Mouse (Mus musculus) hindbrain, embryonic 16.5 days (tissue): ENCODE measurements around the gene H2-DMa. TPM values are rescaled to one million over a fixed set of nuclear protein-coding genes. Genes with fewer than 3 reads are reported as not detected.

Source experiments
- ATAC-seq: fragments of 200-750 bp; cut with Nextera tagmentation; 2 replicates; pipeline ENCODE4 v1.8.0; 2017; ENCODE audit warnings: moderate TSS enrichment, moderate library complexity
- H3K27ac ChIP-seq: fragments of 300-500 bp; sonication (generic); 2 replicates; pipeline ENCODE4 v1.5.1; 2014; ENCODE audit warnings: low read depth, mild to moderate bottlenecking, control low read depth, low read length, moderate library complexity
- H3K27me3 ChIP-seq: fragments of 300-500 bp; sonication (generic); replicated peaks from 2 replicates; pipeline ENCODE4 v1.6.1; 2014; ENCODE audit warnings: low read length; ENCODE audit not compliant: control insufficient read depth, insufficient read depth
- H3K36me3 ChIP-seq: fragments of 300-500 bp; sonication (generic); 2 replicates; pipeline ENCODE4 v1.6.1; 2014; ENCODE audit warnings: mild to moderate bottlenecking, low read length, moderate library complexity, mixed read lengths; ENCODE audit not compliant: control insufficient read depth, insufficient read depth
- H3K4me1 ChIP-seq: fragments of 300-500 bp; sonication (generic); 2 replicates; pipeline ENCODE4 v1.6.1; 2014; ENCODE audit warnings: low read depth, low read length; ENCODE audit not compliant: control insufficient read depth, insufficient read depth
- H3K4me2 ChIP-seq: fragments of 300-500 bp; sonication (generic); 2 replicates; pipeline ENCODE4 v1.6.1; 2014; ENCODE audit warnings: mild to moderate bottlenecking, low read length, control low read depth, moderate library complexity
- H3K4me3 ChIP-seq: fragments of 300-500 bp; sonication (generic); 2 replicates; pipeline ENCODE4 v1.5.1; 2014; ENCODE audit warnings: mild to moderate bottlenecking, low read length, control low read depth, moderate library complexity
- H3K9ac ChIP-seq: fragments of 300-500 bp; sonication (generic); 2 replicates; pipeline ENCODE4 v1.6.1; 2014; ENCODE audit warnings: low read depth, mild to moderate bottlenecking, control low read depth, low read length, moderate library complexity
- H3K9me3 ChIP-seq: fragments of 300-500 bp; sonication (generic); 2 replicates; pipeline ENCODE4 v1.6.1; 2014; ENCODE audit warnings: mild to moderate bottlenecking, low read length, moderate library complexity; ENCODE audit not compliant: control insufficient read depth
- WGBS: fragments of 180-500 bp; shearing (Covaris S2); extraction: QIAGEN DNeasy Blood & Tissue Kit; methylation state at CpG from one replicate; pipeline ENCODE4 v1.1.7; 2014; 5-methylcytosine and 5-hydroxymethylcytosine counted together
- polyA plus RNA-seq: library from polyadenylated mRNA; unstranded; fragments of >200 nt; fragmentation: Nextera tagmentation; extraction: Ambion mirVana; gene quantifications from 2 replicates; pipeline ENCODE4 v1.2.1, GENCODE M21; 2015

The H2-DMa gene
- polyA plus RNA-seq, 1 experiment from 2014 or later: 20.9 TPM

DNA sequence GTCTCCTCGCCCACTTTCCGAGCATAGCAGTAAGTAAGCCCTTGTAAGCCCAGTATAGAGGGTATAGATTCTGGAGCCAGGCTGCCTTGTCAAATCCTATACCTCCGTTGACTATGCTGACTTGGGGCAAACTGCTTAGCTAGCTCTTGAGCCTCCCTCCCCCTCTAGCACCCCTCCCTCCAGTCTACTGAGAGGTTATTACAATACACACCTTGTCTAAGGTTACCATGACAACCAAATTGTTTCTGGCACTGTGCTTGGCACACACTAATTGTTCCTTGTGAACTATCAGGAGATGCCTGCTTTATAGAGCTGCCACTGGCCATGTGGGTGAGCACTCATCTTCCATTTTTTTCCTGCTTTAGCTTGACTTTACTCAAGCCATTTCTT lies 9.5 kb upstream of the H2-DMa start:
- H3K9ac ChIP-seq: no peak overlapping the region
- H3K27ac ChIP-seq: peak overlapping the region; percentile 29; the same call in 1 of the 2 replicates
- H3K4me2 ChIP-seq: no peak overlapping the region
- no peaks in the 10 kb centered on the region for H3K27me3 ChIP-seq
- peaks cover 37% of the 10 kb centered on the region for H3K36me3 ChIP-seq
- H3K9me3 ChIP-seq: peaks cover 2% of the 10 kb centered on the region; the same call in 1 of the 2 replicates
- no peak overlapping the region for H3K4me3 ChIP-seq
- WGBS: 71% methylated on average over 3 of the region's 3 CpGs
- no peaks in the 10 kb centered on the region; the same call in 1 of the 2 replicates for H3K4me1 ChIP-seq
- ATAC-seq: peak; percentile 35

DNA sequence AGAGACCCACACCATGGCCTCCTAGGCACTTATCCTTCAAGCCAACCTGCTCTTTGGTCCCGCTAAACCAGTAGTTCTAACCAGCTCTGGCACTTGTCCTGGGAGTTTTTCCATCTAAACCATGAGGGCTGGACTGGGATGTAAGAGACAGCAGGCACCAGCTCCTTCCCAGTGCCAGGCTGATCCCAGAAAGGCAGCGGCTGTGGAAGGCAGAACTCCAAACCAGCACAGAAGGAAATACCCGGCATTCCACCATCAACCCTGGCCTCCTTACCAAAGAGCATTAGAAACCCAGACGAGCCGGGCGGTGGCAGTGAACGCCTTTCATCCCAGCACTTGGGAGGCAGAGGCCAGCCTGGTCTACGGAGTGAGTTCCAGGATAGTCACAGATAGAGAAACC lies 9.0 kb upstream of the H2-DMa start:
- Histone ChIP-seq H3K4me2 (no peak overlapping the region), H3K27me3 (no peaks in the 10 kb centered on the region), H3K9ac (no peak overlapping the region), H3K27ac (no peak overlapping the region), H3K4me1 (no peaks in the 10 kb centered on the region; the same call in 1 of the 2 replicates), H3K4me3 (no peak overlapping the region), H3K36me3 (peaks cover 42% of the 10 kb centered on the region), H3K9me3 (peaks cover 2% of the 10 kb centered on the region; the same call in 1 of the 2 replicates)
- ATAC-seq: no peak
- 62% methylated on average over 8 of the region's 8 CpGs for WGBS

DNA sequence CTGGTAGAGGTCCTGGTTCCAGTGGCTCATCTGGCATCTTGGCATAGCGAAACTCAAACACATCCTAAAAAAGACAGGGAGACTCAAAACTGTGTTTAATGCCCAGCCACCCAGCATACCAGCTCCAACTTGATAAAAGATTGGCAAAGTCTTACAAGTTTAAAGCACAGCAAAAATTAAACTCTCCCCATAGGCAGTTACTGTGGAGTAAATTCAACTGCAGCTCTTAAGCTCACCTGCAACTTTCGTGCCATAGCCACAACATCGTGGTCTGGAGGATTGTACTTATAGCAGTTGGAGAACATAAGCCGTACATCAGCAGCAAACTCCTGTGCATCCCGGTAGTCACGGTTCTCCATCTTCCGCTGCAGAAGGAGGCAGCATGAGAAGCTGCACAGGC lies 5.2 kb upstream of the H2-DMa start:
- Histone ChIP-seq H3K9me3 (no peaks in the 10 kb centered on the region), H3K4me1 (peaks cover 11% of the 10 kb centered on the region), H3K4me3 (no peak overlapping the region), H3K27me3 (no peaks in the 10 kb centered on the region), H3K9ac (no peak overlapping the region), H3K27ac (no peak overlapping the region), H3K36me3 (peaks cover 54% of the 10 kb centered on the region), H3K4me2 (no peak overlapping the region)
- WGBS: 93% methylated on average over 7 of the region's 7 CpGs
- ATAC-seq: no peak

GRCm38 (mm10) chr17:34116736-34117370 lies 2.5 kb upstream of the H2-DMa start:
- H3K4me3 ChIP-seq: peak overlapping the region; percentile 86
- H3K36me3 ChIP-seq: peaks cover 45% of the 10 kb centered on the region
- H3K4me1 ChIP-seq: peaks cover 11% of the 10 kb centered on the region
- ATAC-seq: no peak
- no peaks in the 10 kb centered on the region for H3K9me3 ChIP-seq
- 45% methylated on average over 7 of the region's 7 CpGs for WGBS
- no peaks in the 10 kb centered on the region for H3K27me3 ChIP-seq
- peak overlapping the region; percentile 59 for H3K9ac ChIP-seq
- H3K4me2 ChIP-seq: peak overlapping the region; percentile 84
- no peak overlapping the region for H3K27ac ChIP-seq

GRCm38 (mm10) chr17:34117421-34118112 lies 1.8 kb upstream of the H2-DMa start:
- H3K4me2 ChIP-seq: peak overlapping the region; percentile 84
- whole genome bisulfite sequencing: 0% methylated on average over 5 of the region's 5 CpGs

DNA sequence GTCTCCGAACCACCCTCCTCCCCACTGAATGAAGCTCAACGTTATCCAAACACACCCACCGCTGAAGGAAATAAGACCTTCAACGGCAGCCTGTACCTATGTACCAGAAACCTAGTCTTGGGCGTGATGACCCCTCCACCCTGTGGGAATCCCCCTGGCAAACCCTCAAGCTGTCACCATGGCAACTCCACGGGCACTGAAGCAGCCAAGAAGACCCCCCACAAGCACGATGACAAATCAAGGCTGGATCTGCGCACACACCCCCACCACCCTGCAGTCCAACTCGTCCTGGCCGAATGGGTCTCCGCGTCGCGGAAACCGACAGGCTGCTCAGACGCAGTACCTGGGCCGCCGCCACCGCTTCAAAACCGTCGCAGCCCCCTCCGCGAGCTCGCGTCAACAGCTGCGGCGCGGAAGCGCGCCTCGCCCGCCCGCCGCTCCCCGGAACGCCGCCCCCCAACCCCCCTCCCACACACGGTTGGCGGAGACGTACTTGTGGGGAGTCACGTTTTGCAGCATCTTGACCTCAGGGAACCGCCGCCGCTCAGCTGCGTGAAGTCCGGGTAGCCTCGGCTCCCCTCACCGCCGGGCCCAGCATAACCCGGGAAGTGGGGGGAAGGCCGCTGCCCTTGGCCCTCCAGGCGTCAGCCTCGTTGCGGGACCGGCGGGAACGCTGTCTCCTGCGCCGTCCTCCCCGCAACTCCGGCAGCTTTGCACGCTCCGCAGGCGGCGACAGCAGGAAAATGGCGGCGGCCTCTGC lies 1.0 kb upstream of the H2-DMa start:
- Histone ChIP-seq H3K36me3 (peaks cover 31% of the 10 kb centered on the region), H3K27ac (peak overlapping the region; percentile 100), H3K4me1 (peaks cover 12% of the 10 kb centered on the region), H3K9ac (peak overlapping the region; percentile 84), H3K9me3 (no peaks in the 10 kb centered on the region), H3K4me2 (peak overlapping the region; percentile 84), H3K27me3 (no peaks in the 10 kb centered on the region), H3K4me3 (peak overlapping the region; percentile 86)
- ATAC-seq: no peak
- WGBS: under 1% methylated on average over 55 of the region's 67 CpGs

More at GRCm38 (mm10) chr17:34117421-34118112, 1.8 kb upstream of the H2-DMa start:
- Histone ChIP-seq H3K36me3 (peaks cover 38% of the 10 kb centered on the region), H3K4me1 (peaks cover 11% of the 10 kb centered on the region), H3K27me3 (no peaks in the 10 kb centered on the region), H3K4me3 (peak overlapping the region; percentile 86), H3K27ac (no peak overlapping the region; the same call in 1 of the 2 replicates), H3K9me3 (no peaks in the 10 kb centered on the region), H3K9ac (peak overlapping the region; percentile 84)
- ATAC-seq: no peak

GRCm38 (mm10) chr17:34118873-34119248 lies 480 bp upstream of the H2-DMa start:
- Histone ChIP-seq H3K4me1 (peaks cover 17% of the 10 kb centered on the region), H3K27ac (peak overlapping the region; percentile 100), H3K4me2 (peak overlapping the region; percentile 84), H3K36me3 (peaks cover 25% of the 10 kb centered on the region), H3K4me3 (peak overlapping the region; percentile 86), H3K9ac (peak overlapping the region; percentile 84), H3K27me3 (no peaks in the 10 kb centered on the region), H3K9me3 (no peaks in the 10 kb centered on the region)
- WGBS: under 1% methylated on average over 38 of the region's 38 CpGs
- no peak for ATAC-seq

- Histone ChIP-seq H3K4me1 (peaks cover 28% of the 10 kb centered on the region), H3K4me3 (peak overlapping the region; percentile 86), H3K9me3 (no peaks in the 10 kb centered on the region), H3K9ac (peak overlapping the region; percentile 99), H3K36me3 (peaks cover 12% of the 10 kb centered on the region), H3K4me2 (peak overlapping the region; percentile 84), H3K27ac (peak overlapping the region; percentile 100), H3K27me3 (no peaks in the 10 kb centered on the region)
- WGBS: 0% methylated on average over 31 of the region's 42 CpGs
- ATAC-seq: peak; percentile 5; the same call in 1 of the 2 replicates
Observed at GRCm38 (mm10) chr17:34120180-34120723, 911 bp downstream of the H2-DMa start.
